Mouse (Mus musculus): Measurements from ENCODE around the gene Pkig. TPM values are rescaled to one million over a fixed set of nuclear protein-coding genes. Genes with fewer than 3 reads are reported as not detected.

The Pkig gene
- 53.1 and 53.7 TPM in 2 replicates for polyA plus RNA-seq (2012; rRNA removed)

GRCm38 (mm10) chr2:163657975-163658886 is at the start of gene Pkig:
Gene Pkig, plus strand, starts transcription at chr2:163658386.

DNA sequence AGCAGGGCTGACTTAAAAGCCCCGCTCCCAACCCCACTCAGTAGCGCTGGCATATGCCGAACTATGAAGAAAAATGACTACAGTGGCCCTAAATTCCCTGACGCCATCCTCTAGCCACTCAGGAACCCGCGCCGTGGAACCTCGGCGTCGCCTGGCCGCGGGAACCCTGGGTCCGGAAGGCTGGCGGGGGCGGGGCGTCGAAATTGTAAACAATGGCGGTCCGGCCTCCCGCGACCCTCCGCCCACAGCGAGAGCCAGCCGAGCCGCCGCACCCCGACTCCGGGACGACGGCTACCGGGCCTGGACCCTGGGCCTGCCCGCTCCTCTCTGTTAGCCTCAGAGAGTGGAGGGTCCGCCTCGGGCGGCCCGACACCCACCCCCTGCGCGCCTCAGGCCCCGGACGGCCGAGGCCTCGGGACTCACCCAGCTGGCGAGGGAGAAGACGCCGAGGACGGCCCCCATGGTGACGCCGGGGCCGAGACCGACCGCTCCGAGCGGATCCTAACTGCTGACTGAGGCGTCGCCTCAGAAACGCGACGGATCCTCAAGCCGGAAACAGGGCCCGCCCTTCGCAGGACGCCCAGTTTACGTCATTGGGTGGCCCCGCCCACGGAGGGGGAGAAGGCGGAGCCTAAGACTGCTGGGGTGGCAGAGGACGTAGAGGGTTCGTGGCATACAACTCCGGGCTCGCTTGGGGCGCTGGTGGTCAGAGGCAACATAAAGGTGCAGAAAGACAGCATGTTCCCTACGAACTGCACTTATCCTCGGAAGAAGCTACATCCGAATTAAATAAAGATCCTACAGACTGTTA is 13.4 kb upstream of the Pkig start, which contains the start of gene Serinc3:
Serinc3 (minus strand) TSS at position 557 of the 811 bp plus-strand sequence.

DNA sequence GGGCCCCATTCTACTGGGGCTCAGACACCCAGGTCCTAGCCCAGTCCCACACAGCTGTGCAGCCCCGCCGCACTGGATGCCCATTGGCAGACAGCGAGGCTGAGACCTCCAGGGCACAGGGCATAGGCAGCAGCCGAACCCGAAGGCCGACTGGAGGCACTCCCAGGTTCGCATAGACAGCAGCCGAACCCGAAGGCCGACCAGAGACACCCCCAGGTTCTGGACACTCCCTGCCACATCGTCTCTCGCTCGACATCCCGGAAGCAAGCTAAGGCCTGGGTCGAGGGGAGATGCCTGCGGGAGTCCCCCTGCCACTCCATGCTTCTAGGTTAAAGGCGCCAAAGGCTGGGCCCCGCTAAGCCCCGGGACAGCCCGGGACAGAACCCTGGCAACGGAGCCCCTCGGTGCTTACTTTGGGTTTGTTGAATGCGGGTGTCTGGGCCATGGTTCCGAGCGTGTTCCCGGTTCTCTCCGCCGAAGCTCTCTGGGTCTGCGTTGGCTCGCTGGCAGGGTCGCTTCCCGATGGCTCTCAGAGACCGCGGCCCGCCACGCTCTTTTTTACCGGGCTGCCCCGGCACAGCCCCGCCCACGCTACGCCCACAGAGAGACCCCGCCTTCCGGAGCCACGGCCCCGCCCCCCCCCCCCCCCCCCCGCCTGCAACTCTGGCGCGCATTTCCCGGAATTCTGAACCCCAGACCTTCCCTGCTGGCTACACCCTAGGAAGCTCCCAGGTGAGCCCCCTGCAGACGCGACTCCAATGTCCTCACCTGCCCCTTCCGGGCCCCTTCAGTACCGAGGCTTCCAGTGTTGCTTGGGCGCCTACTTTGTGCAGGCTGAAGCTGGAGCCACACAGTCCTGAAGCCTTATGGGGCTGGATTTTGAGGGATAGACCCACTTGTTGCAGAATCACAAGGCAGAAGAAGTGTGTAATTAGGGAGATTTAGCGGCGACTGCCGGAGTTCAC is 91.7 kb downstream of the Pkig start, which contains the start of gene Ada:
Ada (minus strand) TSS at position 593 of the 965 bp plus-strand sequence.

Other genes starting within 250 kb of the Pkig start
- gene Oser1, start 233.7 kb upstream of the Pkig start, polyA plus RNA-seq (2012; rRNA removed): 12.5 and 15.3 TPM in 2 replicates
- 0.02 and 0.05 TPM in 2 replicates for gene Gdap1l1, start 219.9 kb upstream of the Pkig start, polyA plus RNA-seq (2012; rRNA removed)
- gene Fitm2, start 185.8 kb upstream of the Pkig start, polyA plus RNA-seq (2012; rRNA removed): 1.7 and 1.9 TPM in 2 replicates
- gene R3hdml, start 166.1 kb upstream of the Pkig start, polyA plus RNA-seq (2012; rRNA removed): not detected in 2 replicates
- gene Hnf4a, start 151.6 kb upstream of the Pkig start, polyA plus RNA-seq (2012; rRNA removed): 19.3 and 24.0 TPM in 2 replicates
- gene Ttpal, start 56.1 kb upstream of the Pkig start, polyA plus RNA-seq (2012; rRNA removed): 4.5 and 5.5 TPM in 2 replicates
- gene Serinc3, start 13.3 kb upstream of the Pkig start, polyA plus RNA-seq (2012; rRNA removed): 232 and 282 TPM in 2 replicates
- 3.4 TPM in 2 replicates for gene Ada, start 91.9 kb downstream of the Pkig start, polyA plus RNA-seq (2012; rRNA removed)
- 0.01 TPM in 1 of 2 replicates, not detected in the other for gene Ccn5, start 162.5 kb downstream of the Pkig start, polyA plus RNA-seq (2012; rRNA removed)
- not detected in 2 replicates for gene Kcnk15, start 195.3 kb downstream of the Pkig start, polyA plus RNA-seq (2012; rRNA removed)

Measured in liver, embryonic 14 days (tissue).